Mouse (Mus musculus): ENCODE measurements at regions not wholly inside any gene's neighbourhood (a gene's known extent, or its start where the extent isn't known, plus 50 kb on each side); places are given as distances from the start of the nearest gene placed in this dataset. TPM values are rescaled to one million over a fixed set of nuclear protein-coding genes. Genes with fewer than 3 reads are reported as not detected.

- H3K9ac ChIP-seq, result no peak overlapping the region
- no peaks in the 10 kb centered on the region for H3K27me3 ChIP-seq (replicated peaks)
- H3K9me3 ChIP-seq (replicated peaks), result no peaks in the 10 kb centered on the region
- no peaks in the 10 kb centered on the region for H3K4me1 ChIP-seq (replicated peaks)
- 87% methylated on average over 3 of the region's 3 CpGs for WGBS
- no peak overlapping the region for H3K27ac ChIP-seq (ENCODE audit: poor library complexity, severe bottlenecking)
- H3K4me3 ChIP-seq, result no peak overlapping the region
- no peak for ATAC-seq (ENCODE audit: insufficient number of reproducible peaks, low FRiP score)
- H3K4me2 ChIP-seq, result no peak overlapping the region
- no peaks in the 10 kb centered on the region for H3K36me3 ChIP-seq
Observed at GRCm38 (mm10) chr1:12633049-12633448, 1219.1 kb downstream of the A830018L16Rik start.

DNA sequence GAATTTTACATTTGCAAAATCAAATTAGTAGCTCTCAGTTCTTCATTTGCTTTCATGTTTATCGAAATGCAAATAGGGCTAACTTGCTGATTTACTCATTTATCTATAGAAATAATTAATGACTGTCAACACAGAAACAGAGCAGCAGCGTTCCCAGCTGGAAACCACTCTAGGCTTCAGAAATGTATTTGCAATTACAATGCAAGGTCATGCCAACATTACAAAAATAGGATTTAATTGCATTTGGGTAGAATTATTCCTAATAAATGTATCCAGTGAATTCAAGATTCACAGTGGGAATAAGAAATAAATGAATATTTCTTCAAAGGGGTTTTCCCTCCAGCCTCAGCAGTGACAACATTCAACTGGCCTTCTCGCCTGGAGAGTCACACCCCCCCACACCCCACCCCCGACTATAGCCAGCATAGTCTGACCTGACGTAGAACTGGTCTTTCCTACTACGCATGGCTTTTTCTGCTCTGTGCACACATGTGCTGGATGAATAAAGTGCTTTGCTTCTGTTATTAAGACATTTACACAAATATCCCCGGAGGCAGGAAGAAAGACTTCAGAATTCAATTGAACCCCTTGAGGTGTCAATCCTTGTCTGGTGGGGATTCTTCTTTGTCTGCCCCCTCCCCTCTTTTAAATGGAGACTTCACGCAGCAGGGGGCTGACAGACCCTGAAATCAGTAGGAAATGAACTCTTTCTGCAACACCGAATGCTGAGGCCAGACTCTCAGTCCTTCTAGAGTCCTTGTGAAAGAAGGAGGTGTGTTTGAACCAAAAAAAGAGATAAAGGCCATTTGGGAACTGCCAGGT is 1222.6 kb downstream of the A830018L16Rik start:
- Histone ChIP-seq H3K9ac (no peak overlapping the region), H3K27me3 (replicated peaks) (no peaks in the 10 kb centered on the region), H3K36me3 (no peaks in the 10 kb centered on the region), H3K4me1 (replicated peaks) (no peaks in the 10 kb centered on the region), H3K4me2 (no peak overlapping the region), H3K4me3 (no peak overlapping the region), H3K9me3 (replicated peaks) (no peaks in the 10 kb centered on the region), H3K27ac (ENCODE audit: poor library complexity, severe bottlenecking) (no peak overlapping the region)
- ATAC-seq (ENCODE audit: insufficient number of reproducible peaks, low FRiP score), result no peak
- 55% methylated on average over 9 of the region's 9 CpGs for WGBS

DNA sequence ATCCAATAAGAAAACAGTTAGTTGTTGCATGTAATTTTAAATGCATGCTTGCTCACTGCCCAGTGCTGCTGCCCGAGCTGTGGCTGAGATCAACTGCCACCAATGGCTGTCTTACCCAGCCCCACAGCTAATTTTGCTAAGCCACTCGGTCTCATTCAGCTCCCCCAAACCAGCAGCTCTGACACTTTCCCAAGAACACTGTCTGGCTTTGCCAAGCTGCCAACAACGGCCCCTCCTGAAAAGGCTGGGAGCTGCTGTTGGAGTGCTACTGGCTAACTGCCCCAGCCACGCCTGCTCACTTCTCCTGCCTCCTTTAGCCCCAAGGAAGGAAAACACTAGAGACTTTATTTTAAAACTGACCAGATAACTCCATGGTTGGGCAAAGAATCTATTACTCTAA is 1227.1 kb downstream of the A830018L16Rik start:
- WGBS, result 58% methylated on average over 4 of the region's 4 CpGs
- H3K9ac ChIP-seq, result no peak overlapping the region

More for the DNA sequence above, 1227.1 kb downstream of the A830018L16Rik start:
- H3K27me3 ChIP-seq (replicated peaks), result no peaks in the 10 kb centered on the region
- no peak for ATAC-seq (ENCODE audit: insufficient number of reproducible peaks, low FRiP score)
- no peaks in the 10 kb centered on the region for H3K36me3 ChIP-seq
- no peak overlapping the region for H3K27ac ChIP-seq (ENCODE audit: poor library complexity, severe bottlenecking)
- no peak overlapping the region for H3K4me3 ChIP-seq
- H3K4me1 ChIP-seq (replicated peaks), result no peaks in the 10 kb centered on the region
- H3K4me2 ChIP-seq, result no peak overlapping the region
- H3K9me3 ChIP-seq (replicated peaks), result no peaks in the 10 kb centered on the region

Small RNAs in the stretch of these regions (microRNA-seq; reads per million reads assigned to microRNA genes)
- gene Mir6341, result not detected

All from heart, embryonic 12.5 days (tissue).